Mouse (Mus musculus) limb, embryonic 13.5 days (tissue): ENCODE data around the gene Gm49361. TPM values are rescaled to one million over a fixed set of nuclear protein-coding genes. Genes with fewer than 3 reads are reported as not detected.
"Not testable (repeated sequence)": the region's sequence is repeated elsewhere in the genome, so short reads cannot be mapped to it uniquely, and the experiment has no call there.

Experiments
- ATAC-seq: fragments of 200-750 bp; cut with Nextera tagmentation; 2 replicates; pipeline ENCODE4 v1.8.0; 2017; ENCODE audit warnings: low read depth, moderate number of reproducible peaks, moderate TSS enrichment; ENCODE audit not compliant: low FRiP score
- H3K27ac ChIP-seq: fragments of 300-500 bp; sonication (generic); 2 replicates; pipeline ENCODE4 v1.5.1; 2015; ENCODE audit warnings: inconsistent platforms, mild to moderate bottlenecking, moderate library complexity
- H3K27me3 ChIP-seq: fragments of 300-500 bp; sonication (generic); 2 replicates; pipeline ENCODE4 v1.6.1; 2015; ENCODE audit warnings: mild to moderate bottlenecking, inconsistent platforms
- H3K36me3 ChIP-seq: fragments of 300-500 bp; sonication (generic); 2 replicates; pipeline ENCODE4 v1.6.1; 2015; ENCODE audit warnings: inconsistent platforms, mild to moderate bottlenecking, moderate library complexity
- H3K4me1 ChIP-seq: fragments of 300-500 bp; sonication (generic); 2 replicates; pipeline ENCODE4 v1.6.1; 2015; ENCODE audit warnings: inconsistent platforms
- H3K4me2 ChIP-seq: fragments of 300-500 bp; sonication (generic); replicated peaks from 2 replicates; pipeline ENCODE4 v1.6.1; 2015; ENCODE audit warnings: inconsistent platforms, mild to moderate bottlenecking, moderate library complexity
- H3K4me3 ChIP-seq: fragments of 300-500 bp; sonication (generic); 2 replicates; pipeline ENCODE4 v1.5.1; 2015; ENCODE audit warnings: moderate library complexity, mild to moderate bottlenecking, inconsistent platforms
- H3K9ac ChIP-seq: fragments of 300-500 bp; sonication (generic); 2 replicates; pipeline ENCODE4 v1.6.1; 2015; ENCODE audit warnings: mild to moderate bottlenecking, inconsistent platforms
- H3K9me3 ChIP-seq: fragments of 300-500 bp; sonication (generic); 2 replicates; pipeline ENCODE4 v1.6.1; 2016; ENCODE audit warnings: inconsistent platforms
- WGBS: fragments of 180-500 bp; shearing (Covaris S2); methylation state at CpG from one replicate; pipeline ENCODE4 v1.1.7; 2015; 5-methylcytosine and 5-hydroxymethylcytosine counted together
- polyA plus RNA-seq: library from polyadenylated mRNA; unstranded; fragments of >200 nt; fragmentation: Nextera tagmentation; extraction: Ambion mirVana; gene quantifications from 2 replicates; pipeline ENCODE4 v1.2.1, GENCODE M21; 2015

Gene Gm49361
- polyA plus RNA-seq, 1 experiment from 2014 or later, result not detected

DNA sequence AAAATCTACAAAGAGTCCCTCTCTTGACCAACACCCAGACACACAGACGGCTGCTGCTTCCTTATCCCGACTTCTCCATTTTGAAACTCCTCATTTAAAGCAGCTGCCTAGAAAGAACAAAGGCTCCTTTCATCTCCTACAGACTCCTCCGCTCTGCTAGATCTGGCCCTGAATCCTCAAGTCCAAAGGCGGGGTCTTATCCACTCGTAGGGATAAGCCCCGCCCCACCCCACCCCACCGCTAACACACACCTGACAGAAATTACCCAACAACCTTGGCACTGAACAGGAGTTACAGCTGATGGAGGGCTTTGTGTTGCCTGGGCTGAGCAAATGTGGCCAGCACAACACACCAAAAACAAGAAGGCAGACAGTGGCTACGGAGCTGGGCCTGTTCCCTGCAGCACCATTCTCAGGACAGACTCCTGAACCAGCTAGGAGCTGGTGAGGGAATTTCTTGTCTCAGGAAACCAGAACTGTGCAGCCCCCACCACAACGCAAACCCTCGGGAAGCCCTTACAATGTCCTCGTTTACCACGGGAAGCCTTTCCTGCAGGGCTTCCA, 43.9 kb downstream of the Gm49361 start:
- Histone ChIP-seq H3K4me2 (no peak overlapping the region), H3K27ac (peak overlapping the region; percentile 58; the same call in 1 of the 2 replicates), H3K4me1 (peaks cover 7% of the 10 kb centered on the region; the same call in 1 of the 2 replicates), H3K9me3 (no peaks in the 10 kb centered on the region), H3K36me3 (peaks cover 80% of the 10 kb centered on the region), H3K27me3 (no peaks in the 10 kb centered on the region), H3K9ac (no peak overlapping the region), H3K4me3 (no peak overlapping the region)
- 60% methylated on average over 12 of the region's 12 CpGs for whole genome bisulfite sequencing
- ATAC-seq, result no peak

GRCm38 (mm10) chr14:57699461-57699970, 46.4 kb downstream of the Gm49361 start:
- no peaks in the 10 kb centered on the region for H3K27me3 ChIP-seq
- WGBS, result 95% methylated on average over 33 of the region's 33 CpGs

DNA sequence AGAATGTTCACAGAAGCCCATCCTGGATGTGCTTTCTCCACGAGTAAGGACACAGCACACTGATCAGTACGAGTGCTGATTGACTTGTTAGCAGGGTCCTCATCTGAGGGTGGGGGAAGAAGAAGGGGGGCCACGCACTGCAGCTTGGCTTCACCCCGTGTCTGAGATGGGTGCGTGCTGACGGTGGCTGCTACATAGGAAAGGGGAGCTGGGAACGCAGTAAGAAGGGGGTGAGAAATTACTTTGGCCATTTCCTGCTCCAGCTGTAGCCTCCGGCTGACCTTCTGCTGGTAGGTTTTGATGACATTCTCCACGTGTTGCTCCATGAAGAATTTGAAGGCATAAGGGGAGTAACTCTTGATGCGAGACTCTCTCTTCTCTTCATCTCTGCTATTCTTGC, 46.9 kb downstream of the Gm49361 start:
- Histone ChIP-seq H3K4me2 (no peak overlapping the region), H3K9me3 (no peaks in the 10 kb centered on the region), H3K27me3 (no peaks in the 10 kb centered on the region), H3K4me3 (no peak overlapping the region), H3K4me1 (peaks cover 7% of the 10 kb centered on the region; the same call in 1 of the 2 replicates), H3K36me3 (peaks cover 85% of the 10 kb centered on the region), H3K27ac (no peak overlapping the region), H3K9ac (no peak overlapping the region)
- ATAC-seq, result no peak
- 85% methylated on average over 10 of the region's 10 CpGs for WGBS

More at GRCm38 (mm10) chr14:57699461-57699970, 46.4 kb downstream of the Gm49361 start:
- no peak overlapping the region for H3K4me3 ChIP-seq
- H3K9me3 ChIP-seq, result no peaks in the 10 kb centered on the region
- peaks cover 7% of the 10 kb centered on the region; the same call in 1 of the 2 replicates for H3K4me1 ChIP-seq
- no peak for ATAC-seq
- no peak overlapping the region for H3K9ac ChIP-seq
- no peak overlapping the region for H3K4me2 ChIP-seq
- H3K27ac ChIP-seq, result no peak overlapping the region
- H3K36me3 ChIP-seq, result peaks cover 80% of the 10 kb centered on the region

DNA sequence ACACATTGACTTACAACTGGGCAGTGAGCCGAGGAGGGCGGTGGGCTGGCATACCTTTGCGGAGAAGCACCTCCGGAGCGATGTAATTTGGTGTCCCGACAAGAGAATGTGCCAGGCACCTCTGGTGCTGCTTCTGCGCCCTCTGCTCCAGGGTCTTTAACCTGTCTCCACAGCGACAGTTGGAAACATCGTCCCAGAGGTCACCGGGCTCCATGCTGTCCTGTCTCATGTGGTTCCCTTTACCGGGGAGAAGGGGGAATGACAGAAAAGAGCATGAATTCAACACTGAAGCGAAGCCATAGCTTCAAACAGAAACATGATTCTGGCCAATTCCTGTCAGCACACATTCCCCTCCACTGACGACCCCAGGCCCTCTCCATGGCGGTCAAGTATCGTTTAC, 49.8 kb downstream of the Gm49361 start:
- no peaks in the 10 kb centered on the region for H3K9me3 ChIP-seq
- H3K4me1 ChIP-seq, result no peaks in the 10 kb centered on the region
- no peak overlapping the region for H3K4me3 ChIP-seq
- 93% methylated on average over 15 of the region's 15 CpGs for WGBS
- H3K36me3 ChIP-seq, result peaks cover 84% of the 10 kb centered on the region
- H3K4me2 ChIP-seq, result no peak overlapping the region
- H3K27me3 ChIP-seq, result no peaks in the 10 kb centered on the region
- ATAC-seq, result no peak
- H3K27ac ChIP-seq, result no peak overlapping the region
- H3K9ac ChIP-seq, result no peak overlapping the region

GRCm38 (mm10) chr14:57695550-57695949, 50.4 kb downstream of the Gm49361 start:
- H3K9me3 ChIP-seq, result no peaks in the 10 kb centered on the region
- H3K27me3 ChIP-seq, result no peaks in the 10 kb centered on the region
- H3K4me1 ChIP-seq, result no peaks in the 10 kb centered on the region
- no peak overlapping the region for H3K4me3 ChIP-seq
- no peak overlapping the region for H3K4me2 ChIP-seq
- no peak for ATAC-seq
- WGBS, result 94% methylated on average over 8 of the region's 8 CpGs
- H3K36me3 ChIP-seq, result peaks cover 87% of the 10 kb centered on the region
- no peak overlapping the region for H3K27ac ChIP-seq
- no peak overlapping the region for H3K9ac ChIP-seq

GRCm38 (mm10) chr14:57694246-57694645, 51.7 kb downstream of the Gm49361 start:
- no peaks in the 10 kb centered on the region for H3K4me1 ChIP-seq
- H3K9ac ChIP-seq, result no peak overlapping the region
- no peak overlapping the region for H3K4me2 ChIP-seq
- H3K9me3 ChIP-seq, result no peaks in the 10 kb centered on the region
- 88% methylated on average over 16 of the region's 16 CpGs for WGBS
- no peaks in the 10 kb centered on the region for H3K27me3 ChIP-seq
- no peak overlapping the region for H3K4me3 ChIP-seq
- H3K36me3 ChIP-seq, result peaks cover 86% of the 10 kb centered on the region
- H3K27ac ChIP-seq, result no peak overlapping the region
- no peak for ATAC-seq

DNA sequence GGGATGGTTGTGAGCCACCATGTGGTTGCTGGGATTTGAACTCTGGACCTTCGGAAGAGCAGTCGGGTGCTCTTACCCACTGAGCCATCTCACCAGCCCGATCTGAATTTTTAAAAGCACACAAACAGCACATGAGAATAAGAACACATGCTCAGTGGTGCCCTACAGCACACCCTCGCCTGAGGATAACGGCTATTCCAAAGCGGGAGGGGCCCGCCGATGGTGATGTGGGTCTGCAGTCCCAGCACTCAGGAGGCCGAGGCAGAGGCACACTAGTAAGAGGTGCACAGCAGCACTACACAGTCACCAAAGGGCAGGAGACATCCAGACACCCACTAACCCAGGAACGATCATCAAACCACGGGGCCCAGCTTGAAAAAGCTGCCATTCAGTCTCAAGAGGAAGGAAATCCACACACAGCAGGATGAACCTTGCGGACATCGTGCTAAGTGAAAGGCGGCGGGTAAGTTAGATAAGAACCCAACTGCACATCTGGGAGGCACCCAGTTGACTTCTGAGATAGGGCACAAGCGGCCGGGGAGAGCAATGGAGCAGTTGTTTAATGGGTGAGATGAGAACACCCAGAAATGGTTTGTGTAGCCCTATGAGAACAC, 53.3 kb downstream of the Gm49361 start:
- peaks cover 88% of the 10 kb centered on the region for H3K36me3 ChIP-seq
- 92% methylated on average over 17 of the region's 17 CpGs for WGBS

GRCm38 (mm10) chr14:57691316-57691715, 54.6 kb downstream of the Gm49361 start:
- no peaks in the 10 kb centered on the region for H3K4me1 ChIP-seq
- 94% methylated on average over 24 of the region's 24 CpGs for WGBS
- no peak for ATAC-seq

More for the DNA sequence above, 53.3 kb downstream of the Gm49361 start:
- H3K4me3 ChIP-seq, result no peak overlapping the region
- no peak overlapping the region for H3K4me2 ChIP-seq
- no peak for ATAC-seq
- H3K9me3 ChIP-seq, result no peaks in the 10 kb centered on the region
- H3K27me3 ChIP-seq, result no peaks in the 10 kb centered on the region
- H3K27ac ChIP-seq, result no peak overlapping the region
- no peak overlapping the region for H3K9ac ChIP-seq
- H3K4me1 ChIP-seq, result no peaks in the 10 kb centered on the region

DNA sequence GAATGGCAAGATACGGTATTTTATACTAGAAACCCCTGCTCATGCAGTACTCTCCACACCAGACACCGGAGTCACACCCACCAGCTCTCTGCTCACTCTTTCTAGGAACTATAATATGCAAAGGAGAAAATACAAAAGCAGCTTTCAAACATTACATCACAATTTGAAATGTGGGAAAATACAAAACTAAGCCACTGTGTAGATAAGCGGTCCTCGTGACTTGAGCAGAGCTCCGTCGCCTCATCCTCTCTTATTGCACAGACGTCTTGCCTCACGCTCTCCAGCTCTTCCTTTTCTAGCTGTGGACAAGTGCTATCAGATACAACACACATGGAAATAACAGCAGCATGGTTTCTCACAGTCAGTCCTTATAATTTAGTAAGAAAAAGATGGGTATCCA, 55.2 kb downstream of the Gm49361 start:
- no peaks in the 10 kb centered on the region for H3K27me3 ChIP-seq
- 96% methylated on average over 8 of the region's 8 CpGs for WGBS
- H3K4me2 ChIP-seq, result no peak overlapping the region
- no peak overlapping the region for H3K9ac ChIP-seq
- no peaks in the 10 kb centered on the region for H3K9me3 ChIP-seq
- H3K36me3 ChIP-seq, result peaks cover 70% of the 10 kb centered on the region
- ATAC-seq, result no peak
- H3K4me3 ChIP-seq, result no peak overlapping the region
- H3K4me1 ChIP-seq, result no peaks in the 10 kb centered on the region
- no peak overlapping the region for H3K27ac ChIP-seq

More at GRCm38 (mm10) chr14:57691316-57691715, 54.6 kb downstream of the Gm49361 start:
- Histone ChIP-seq H3K9me3 (no peaks in the 10 kb centered on the region), H3K4me3 (no peak overlapping the region), H3K9ac (no peak overlapping the region), H3K4me2 (no peak overlapping the region), H3K27ac (no peak overlapping the region), H3K27me3 (no peaks in the 10 kb centered on the region), H3K36me3 (peaks cover 76% of the 10 kb centered on the region)

- not testable (repeated sequence) for H3K4me2 ChIP-seq, H3K9me3 ChIP-seq, H3K27me3 ChIP-seq, H3K4me1 ChIP-seq, H3K4me3 ChIP-seq, H3K27ac ChIP-seq, H3K9ac ChIP-seq, ATAC-seq
- WGBS, result 93% methylated on average over 7 of the region's 7 CpGs
- peaks cover 46% of the 10 kb centered on the region for H3K36me3 ChIP-seq
Observed at GRCm38 (mm10) chr14:57688066-57688465, 57.8 kb downstream of the Gm49361 start.

GRCm38 (mm10) chr14:57687441-57687840, 58.5 kb downstream of the Gm49361 start:
- 86% methylated on average over 5 of the region's 5 CpGs for WGBS
- H3K9me3 ChIP-seq, result no peaks in the 10 kb centered on the region
- H3K27ac ChIP-seq, result no peak overlapping the region
- no peaks in the 10 kb centered on the region for H3K4me1 ChIP-seq
- H3K36me3 ChIP-seq, result peaks cover 41% of the 10 kb centered on the region
- ATAC-seq, result no peak
- no peak overlapping the region for H3K4me2 ChIP-seq
- H3K27me3 ChIP-seq, result no peaks in the 10 kb centered on the region
- H3K9ac ChIP-seq, result no peak overlapping the region
- no peak overlapping the region for H3K4me3 ChIP-seq

DNA sequence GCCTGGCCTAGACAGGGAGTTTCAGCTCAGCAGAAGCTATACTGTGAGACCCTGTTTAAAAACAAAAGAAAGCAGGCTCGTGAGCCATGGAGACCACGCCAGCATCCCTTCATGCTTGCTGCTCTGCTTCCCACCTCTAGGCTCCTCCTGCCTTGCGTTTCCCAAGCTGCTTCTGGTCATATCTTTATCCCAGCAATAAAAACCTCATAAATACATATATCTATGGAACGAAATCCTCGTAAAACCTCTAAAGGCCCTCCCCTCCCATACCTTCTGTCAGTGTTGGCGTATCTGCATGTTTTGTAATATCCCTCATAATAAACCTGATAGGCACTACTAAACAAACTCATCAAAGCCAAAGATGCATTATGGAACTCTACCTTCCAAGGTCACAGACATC, 59.3 kb downstream of the Gm49361 start:
- Histone ChIP-seq H3K9me3 (no peaks in the 10 kb centered on the region), H3K4me2 (no peak overlapping the region), H3K27me3 (no peaks in the 10 kb centered on the region), H3K36me3 (peaks cover 35% of the 10 kb centered on the region), H3K27ac (no peak overlapping the region), H3K4me1 (no peaks in the 10 kb centered on the region), H3K9ac (no peak overlapping the region), H3K4me3 (no peak overlapping the region)
- no peak for ATAC-seq
- WGBS, result 81% methylated on average over 6 of the region's 6 CpGs
